Comparison of ENCODE assay signal across 32 mouse cellular contexts in the genomic region with DNA sequence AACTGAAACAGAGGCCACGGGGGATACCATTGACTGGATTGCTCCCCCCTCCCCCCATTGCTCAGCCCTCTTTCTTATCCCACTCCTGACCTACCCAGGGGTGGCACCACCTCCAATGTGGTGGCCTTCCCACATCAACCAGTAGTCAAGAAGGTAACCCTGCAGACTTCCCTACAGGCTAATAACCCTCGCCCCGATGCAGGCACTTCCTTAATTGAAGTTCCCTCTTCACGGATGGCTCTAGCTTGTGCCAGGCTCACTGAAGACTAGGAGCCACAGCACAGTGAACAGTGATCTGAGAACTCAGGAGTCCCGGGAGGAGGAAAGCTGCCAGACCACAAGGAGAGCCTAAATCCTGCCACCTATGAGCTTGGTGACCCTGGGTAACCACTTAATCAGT. TPM values are rescaled to one million over a fixed set of nuclear protein-coding genes. Genes with fewer than 3 reads are reported as not detected.
DNase-seq lines count a peak whose midpoint lies in the region; ATAC-seq and TF ChIP-seq lines count a peak whose summit lies in the region.
"Had no signal": no experiment of that assay in that cellular context is flagged by ENCODE, and none has a peak within 500 bp of the region (broad histone marks: within the 10 kb centered on the region; RNA-seq: fewer than 3 reads in every experiment).

No protein-coding gene starts in this region.

- WGBS in midbrain, postnatal 0 days = 76% methylated on average over 5 of the region's 5 CpGs
- WGBS in midbrain, embryonic 13.5 days = 80% methylated on average over 5 of the region's 5 CpGs

- H3K27ac ChIP-seq in midbrain, postnatal 0 days (ENCODE audit: low read depth, low read length) = no peak overlapping the region
- H3K27ac ChIP-seq in midbrain, embryonic 13.5 days = no peak overlapping the region
- H3K27ac ChIP-seq: embryonic facial prominence, embryonic 10.5 days; embryonic facial prominence, embryonic 13.5 days; forebrain, embryonic 13.5 days; hindbrain, embryonic 14.5 days; hindbrain, postnatal 0 days had no signal

- H3K9me3 ChIP-seq in midbrain, postnatal 0 days (ENCODE audit: low read length) = no peaks in the 10 kb centered on the region
- H3K9me3 ChIP-seq in midbrain, embryonic 13.5 days = no peaks in the 10 kb centered on the region
- H3K9me3 ChIP-seq: embryonic facial prominence, embryonic 10.5 days; embryonic facial prominence, embryonic 13.5 days; forebrain, embryonic 13.5 days; G1E had no signal

- ATAC-seq in midbrain, postnatal 0 days (ENCODE audit: low FRiP score) = no peak
- ATAC-seq in midbrain, embryonic 13.5 days = no peak
- peak; percentile 77 for ATAC-seq in granulocyte monocyte progenitor cell, adult 5-6 weeks (replicated peaks; ENCODE audit: poor library complexity, severe bottlenecking)
- ATAC-seq in megakaryocyte progenitor cell, adult 5-6 weeks (replicated peaks; ENCODE audit: poor library complexity) = peak; percentile 55; the same call in 1 of the 2 replicates
- ATAC-seq in inflammation-experienced regulatory T-cells, adult 6 months = no peak
- ATAC-seq: activated CD4-positive, CD25-positive, alpha-beta regulatory T cell, adult 4 months; forebrain, embryonic 13.5 days; forebrain, embryonic 16.5 days; hindbrain, postnatal 0 days; intestine, postnatal 0 days had no signal

- 0 out of 2 replicates have a peak overlapping the region, but pooled peaks have one; percentile 19 for H3K9ac ChIP-seq in midbrain, postnatal 0 days (replicated peaks; ENCODE audit: low read length, poor library complexity, severe bottlenecking)
- H3K9ac ChIP-seq in midbrain, embryonic 13.5 days (replicated peaks) = no peak overlapping the region
- H3K9ac ChIP-seq: embryonic facial prominence, embryonic 13.5 days; forebrain, embryonic 13.5 days; hindbrain, embryonic 14.5 days had no signal

- DNase-seq in midbrain, postnatal 0 days (ENCODE audit: low spot score) = no peak
- no peak for DNase-seq in adrenal gland, adult 2 months
- DNase-seq in cerebellum, postnatal 14 days = no peak
- DNase-seq: adrenal gland, postnatal 10 days; adrenal gland, postnatal 36 days; B cell, adult 2 months; cerebellum, adult 18-20 months; cerebellum, postnatal 10 days; embryo, embryonic 11 days; gastrocnemius, postnatal 10 days; gastrocnemius, postnatal 36 days; heart, adult 11 months; heart, postnatal 36 days had no signal

- H3K27me3 ChIP-seq in midbrain, postnatal 0 days (ENCODE audit: insufficient read depth, low read length) = no peaks in the 10 kb centered on the region
- H3K27me3 ChIP-seq in midbrain, embryonic 13.5 days = no peaks in the 10 kb centered on the region
- H3K27me3 ChIP-seq: embryonic facial prominence, embryonic 13.5 days; forebrain, embryonic 13.5 days had no signal

- no peak overlapping the region for H3K4me3 ChIP-seq in midbrain, postnatal 0 days (ENCODE audit: low read depth, low read length)
- no peak overlapping the region for H3K4me3 ChIP-seq in midbrain, embryonic 13.5 days (replicated peaks)
- H3K4me3 ChIP-seq: embryonic facial prominence, embryonic 10.5 days; embryonic facial prominence, embryonic 13.5 days; erythroblast, embryonic 14.5 days; forebrain, embryonic 13.5 days had no signal

- no peak overlapping the region for H3K4me2 ChIP-seq in midbrain, postnatal 0 days (ENCODE audit: low read depth, low read length, poor library complexity, severe bottlenecking)
- no peak overlapping the region for H3K4me2 ChIP-seq in midbrain, embryonic 13.5 days (replicated peaks)
- H3K4me2 ChIP-seq: embryonic facial prominence, embryonic 13.5 days; forebrain, embryonic 13.5 days; heart, embryonic 11.5 days; hindbrain, embryonic 14.5 days had no signal

- no peaks in the 10 kb centered on the region for H3K4me1 ChIP-seq in midbrain, postnatal 0 days (ENCODE audit: insufficient read depth, low read length)
- H3K4me1 ChIP-seq in midbrain, embryonic 13.5 days (replicated peaks) = no peaks in the 10 kb centered on the region
- H3K4me1 ChIP-seq: embryonic facial prominence, embryonic 10.5 days; embryonic facial prominence, embryonic 13.5 days; forebrain, embryonic 13.5 days had no signal

- H3K36me3 ChIP-seq in midbrain, postnatal 0 days (ENCODE audit: insufficient read depth, low read length) = no peaks in the 10 kb centered on the region
- no peaks in the 10 kb centered on the region for H3K36me3 ChIP-seq in midbrain, embryonic 13.5 days
- H3K36me3 ChIP-seq: embryonic facial prominence, embryonic 10.5 days; embryonic facial prominence, embryonic 13.5 days; G1E had no signal

- no peak for TF ChIP-seq CTCF in midbrain, postnatal 0 days (IDR thresholded peaks at IDR 0.05)

RNA-seq across cellular contexts. Expression of a gene that starts 11.8 kb away (rescaled TPM):
- 149 and 178 TPM in 2 replicates for total RNA-seq in midbrain, postnatal 0 days (2014; rRNA removed)
- 12.3 and 14.1 TPM in 2 replicates for polyA plus RNA-seq in midbrain, postnatal 0 days (2015; fragmentation: Nextera tagmentation; extraction: Ambion mirVana)
- polyA plus RNA-seq in midbrain, embryonic 13.5 days (2015; fragmentation: Nextera tagmentation; extraction: Ambion mirVana) = 9.1 and 9.4 TPM in 2 replicates
- total RNA-seq in granulocyte monocyte progenitor cell, adult 5-6 weeks (2014; fragmentation: Nextera tagmentation) = not detected in 2 replicates
- total RNA-seq in granulocyte monocyte progenitor cell, adult 5-6 weeks (2017) = not detected in 2 replicates
- not detected in 2 replicates for total RNA-seq in megakaryocyte progenitor cell, adult 5-6 weeks (2015)
- under 0.01 TPM in 1 of 2 replicates, not detected in the other for total RNA-seq in megakaryocyte progenitor cell, adult 5-6 weeks (2017)
- total RNA-seq in adrenal gland, adult 2 months (2021) = 1 to 10 TPM; 1.2 to 1.9 TPM
- 1.4 and 2.0 TPM in 2 replicates for polyA plus RNA-seq in adrenal gland, adult 2 months (2012; rRNA removed)
- polyA plus RNA-seq in inflammation-experienced regulatory T-cells, adult 6 months (2017; shearing (Covaris generic)) = not detected
- total RNA-seq: gastrocnemius, adult 18-20 months; gastrocnemius, postnatal 36 days; heart, adult 8-10 months; heart, postnatal 36 days had no signal
- polyA plus RNA-seq: G1E; heart, embryonic 14.5 days had no signal

RNA-seq across cellular contexts. Expression of a gene that starts 32.3 kb away (rescaled TPM):
- total RNA-seq in midbrain, postnatal 0 days (2014; rRNA removed) = 35.2 TPM in 2 replicates
- polyA plus RNA-seq in midbrain, postnatal 0 days (2015; fragmentation: Nextera tagmentation; extraction: Ambion mirVana) = 56.6 and 61.0 TPM in 2 replicates
- polyA plus RNA-seq in midbrain, embryonic 13.5 days (2015; fragmentation: Nextera tagmentation; extraction: Ambion mirVana) = 24.3 and 25.2 TPM in 2 replicates
- 16.6 and 25.7 TPM in 2 replicates for total RNA-seq in granulocyte monocyte progenitor cell, adult 5-6 weeks (2014; fragmentation: Nextera tagmentation)
- total RNA-seq in granulocyte monocyte progenitor cell, adult 5-6 weeks (2017) = 10.1 and 11.5 TPM in 2 replicates
- 13.2 and 18.8 TPM in 2 replicates for total RNA-seq in megakaryocyte progenitor cell, adult 5-6 weeks (2015)
- total RNA-seq in megakaryocyte progenitor cell, adult 5-6 weeks (2017) = 13.2 and 14.8 TPM in 2 replicates
- 100 to 1,000 TPM; 235 to 249 TPM for total RNA-seq in adrenal gland, adult 2 months (2021)
- 733 and 890 TPM in 2 replicates for polyA plus RNA-seq in adrenal gland, adult 2 months (2012; rRNA removed)
- 10 to 100 TPM; 12.6 to 16.8 (median 15.9) TPM for polyA plus RNA-seq in inflammation-experienced regulatory T-cells, adult 6 months (2017; shearing (Covaris generic))

RNA-seq across cellular contexts. Expression of a gene that starts 36.0 kb away (rescaled TPM):
- total RNA-seq in midbrain, postnatal 0 days (2014; rRNA removed) = 1.5 TPM in 2 replicates
- polyA plus RNA-seq in midbrain, postnatal 0 days (2015; fragmentation: Nextera tagmentation; extraction: Ambion mirVana) = 2.5 and 2.9 TPM in 2 replicates
- polyA plus RNA-seq in midbrain, embryonic 13.5 days (2015; fragmentation: Nextera tagmentation; extraction: Ambion mirVana) = 2.4 and 2.5 TPM in 2 replicates
- 0.88 and 3.3 TPM in 2 replicates for total RNA-seq in granulocyte monocyte progenitor cell, adult 5-6 weeks (2014; fragmentation: Nextera tagmentation)
- total RNA-seq in granulocyte monocyte progenitor cell, adult 5-6 weeks (2017) = 1.1 and 1.6 TPM in 2 replicates
- total RNA-seq in megakaryocyte progenitor cell, adult 5-6 weeks (2015) = 0.89 TPM in 1 of 2 replicates, not detected in the other
- total RNA-seq in megakaryocyte progenitor cell, adult 5-6 weeks (2017) = 3.1 and 6.1 TPM in 2 replicates
- total RNA-seq in adrenal gland, adult 2 months (2021) = 10 to 100 TPM; 64.5 to 66.2 TPM
- 14.8 and 19.2 TPM in 2 replicates for polyA plus RNA-seq in adrenal gland, adult 2 months (2012; rRNA removed)
- under 1 TPM in 1 of 3 experiments, not detected in 2; 0.23 TPM for polyA plus RNA-seq in inflammation-experienced regulatory T-cells, adult 6 months (2017; shearing (Covaris generic))
- polyA plus RNA-seq: activated CD4-positive, CD25-positive, alpha-beta regulatory T cell, adult 4 months had no signal

RNA-seq across cellular contexts. Expression of a gene that starts 39.8 kb away (rescaled TPM):
- total RNA-seq in midbrain, postnatal 0 days (2014; rRNA removed) = 80.7 and 85.4 TPM in 2 replicates
- polyA plus RNA-seq in midbrain, postnatal 0 days (2015; fragmentation: Nextera tagmentation; extraction: Ambion mirVana) = 130 and 143 TPM in 2 replicates
- polyA plus RNA-seq in midbrain, embryonic 13.5 days (2015; fragmentation: Nextera tagmentation; extraction: Ambion mirVana) = 157 and 161 TPM in 2 replicates
- 181 and 258 TPM in 2 replicates for total RNA-seq in granulocyte monocyte progenitor cell, adult 5-6 weeks (2014; fragmentation: Nextera tagmentation)
- 64.0 and 142 TPM in 2 replicates for total RNA-seq in granulocyte monocyte progenitor cell, adult 5-6 weeks (2017)
- 261 and 264 TPM in 2 replicates for total RNA-seq in megakaryocyte progenitor cell, adult 5-6 weeks (2015)
- 58.5 and 84.7 TPM in 2 replicates for total RNA-seq in megakaryocyte progenitor cell, adult 5-6 weeks (2017)
- total RNA-seq in adrenal gland, adult 2 months (2021) = 100 to 1,000 TPM; 145 to 164 TPM
- 183 and 185 TPM in 2 replicates for polyA plus RNA-seq in adrenal gland, adult 2 months (2012; rRNA removed)
- polyA plus RNA-seq in inflammation-experienced regulatory T-cells, adult 6 months (2017; shearing (Covaris generic)) = 10 to 100 TPM; 65.0 to 78.8 (median 71.9) TPM

RNA-seq across cellular contexts. Expression of a gene that starts 47.7 kb away (rescaled TPM):
- not detected in 2 replicates for total RNA-seq in midbrain, postnatal 0 days (2014; rRNA removed)
- polyA plus RNA-seq in midbrain, postnatal 0 days (2015; fragmentation: Nextera tagmentation; extraction: Ambion mirVana) = 0.07 TPM in 1 of 2 replicates, not detected in the other
- polyA plus RNA-seq in midbrain, embryonic 13.5 days (2015; fragmentation: Nextera tagmentation; extraction: Ambion mirVana) = 0.58 and 0.66 TPM in 2 replicates
- not detected in 2 replicates for total RNA-seq in granulocyte monocyte progenitor cell, adult 5-6 weeks (2014; fragmentation: Nextera tagmentation)
- total RNA-seq in granulocyte monocyte progenitor cell, adult 5-6 weeks (2017) = not detected in 2 replicates
- total RNA-seq in megakaryocyte progenitor cell, adult 5-6 weeks (2015) = not detected in 2 replicates
- total RNA-seq in megakaryocyte progenitor cell, adult 5-6 weeks (2017) = not detected in 2 replicates
- total RNA-seq in adrenal gland, adult 2 months (2021) = under 1 TPM in 1 of 2 experiments, not detected in 1; 0.10 TPM
- polyA plus RNA-seq in adrenal gland, adult 2 months (2012; rRNA removed) = 0.03 and 0.04 TPM in 2 replicates
- not detected for polyA plus RNA-seq in inflammation-experienced regulatory T-cells, adult 6 months (2017; shearing (Covaris generic))
- total RNA-seq: adrenal gland, postnatal 10 days; adrenal gland, postnatal 36 days; gastrocnemius, adult 18-20 months; gastrocnemius, postnatal 10 days; gastrocnemius, postnatal 36 days; heart, adult 8-10 months; heart, postnatal 36 days; hindbrain, postnatal 0 days had no signal
- polyA plus RNA-seq: activated CD4-positive, CD25-positive, alpha-beta regulatory T cell, adult 4 months; cortical plate, adult 2 months; erythroblast, embryonic 14.5 days; G1E had no signal

Comparison
In these comparisons a context has a peak if more than half of its experiments do, and no peak if none do; other contexts are left out.
1. ATAC-seq: peak in granulocyte monocyte progenitor cell, adult 5-6 weeks (single experiment) and megakaryocyte progenitor cell, adult 5-6 weeks (single experiment); none in midbrain, postnatal 0 days (single experiment), midbrain, embryonic 13.5 days (single experiment) and inflammation-experienced regulatory T-cells, adult 6 months (single experiment).
2. RNA of a gene that starts 11.8 kb away (total RNA-seq): 149 to 178 TPM in midbrain, postnatal 0 days; 1.2 to 1.9 TPM in adrenal gland, adult 2 months, not detected in granulocyte monocyte progenitor cell, adult 5-6 weeks and under 0.01 TPM in megakaryocyte progenitor cell, adult 5-6 weeks; every median in the first group is over 10 times any median in the second.
3. RNA of a gene that starts 36.0 kb away (total RNA-seq): 64.5 to 66.2 TPM in adrenal gland, adult 2 months; 0.89 to 6.1 TPM in megakaryocyte progenitor cell, adult 5-6 weeks, 0.88 to 3.3 TPM in granulocyte monocyte progenitor cell, adult 5-6 weeks and 1.5 TPM in midbrain, postnatal 0 days; every median in the first group is over 4 times any median in the second.